Mouse (Mus musculus) hindbrain, embryonic 12.5 days (tissue): ENCODE measurements around the gene Gpr21. TPM values are rescaled to one million over a fixed set of nuclear protein-coding genes. Genes with fewer than 3 reads are reported as not detected.

Experiments
- ATAC-seq: fragments of 200-750 bp; cut with Nextera tagmentation; 2 replicates; pipeline ENCODE4 v1.8.0; 2017; ENCODE audit warnings: moderate TSS enrichment; ENCODE audit not compliant: low FRiP score
- H3K27ac ChIP-seq: fragments of 300-500 bp; sonication (generic); 2 replicates; pipeline ENCODE4 v1.5.1; 2016; ENCODE audit warnings: mild to moderate bottlenecking
- H3K27me3 ChIP-seq: fragments of 300-500 bp; sonication (generic); 2 replicates; pipeline ENCODE4 v1.6.1; 2016; ENCODE audit warnings: mild to moderate bottlenecking
- H3K36me3 ChIP-seq: fragments of 300-500 bp; sonication (generic); 2 replicates; pipeline ENCODE4 v1.6.1; 2016; ENCODE audit warnings: mild to moderate bottlenecking
- H3K4me1 ChIP-seq: fragments of 300-500 bp; sonication (generic); 2 replicates; pipeline ENCODE4 v1.6.1; 2016
- H3K4me2 ChIP-seq: fragments of 300-500 bp; sonication (generic); replicated peaks from 2 replicates; pipeline ENCODE4 v1.6.1; 2016; ENCODE audit warnings: mild to moderate bottlenecking
- H3K4me3 ChIP-seq: fragments of 300-500 bp; sonication (generic); 2 replicates; pipeline ENCODE4 v1.5.1; 2016; ENCODE audit warnings: mild to moderate bottlenecking
- H3K9ac ChIP-seq: fragments of 300-500 bp; sonication (generic); 2 replicates; pipeline ENCODE4 v1.6.1; 2016; ENCODE audit warnings: mild to moderate bottlenecking, moderate library complexity
- H3K9me3 ChIP-seq: fragments of 300-500 bp; sonication (generic); replicated peaks from 2 replicates; pipeline ENCODE4 v1.6.1; 2016; ENCODE audit warnings: mild to moderate bottlenecking
- WGBS: fragments of 180-500 bp; shearing (Covaris S2); methylation state at CpG from one replicate; pipeline ENCODE4 v1.1.7; 2016; 5-methylcytosine and 5-hydroxymethylcytosine counted together
- polyA plus RNA-seq: library from polyadenylated mRNA; unstranded; fragments of >200 nt; fragmentation: Nextera tagmentation; extraction: Ambion mirVana; gene quantifications from 2 replicates; pipeline ENCODE4 v1.2.1, GENCODE M21; 2016

Gpr21 gene
- polyA plus RNA-seq, 1 experiment from 2014 or later, result 6.1 TPM

- no peak overlapping the region for H3K4me3 ChIP-seq
- 92% methylated on average over 1 of the region's 1 CpGs for WGBS
- H3K27ac ChIP-seq, result no peak overlapping the region
- H3K4me2 ChIP-seq, result no peak overlapping the region
- peaks cover 15% of the 10 kb centered on the region for H3K4me1 ChIP-seq
- ATAC-seq, result no peak
- peaks cover 10% of the 10 kb centered on the region for H3K36me3 ChIP-seq
- no peaks in the 10 kb centered on the region for H3K9me3 ChIP-seq
- H3K27me3 ChIP-seq, result no peaks in the 10 kb centered on the region
- no peak overlapping the region for H3K9ac ChIP-seq
Measured at GRCm38 (mm10) chr2:37519286-37519640, 3.1 kb downstream of the Gpr21 start.

GRCm38 (mm10) chr2:37527587-37527986, 11.5 kb downstream of the Gpr21 start:
- Histone ChIP-seq H3K27ac (no peak overlapping the region), H3K9ac (no peak overlapping the region), H3K36me3 (no peaks in the 10 kb centered on the region), H3K4me2 (no peak overlapping the region), H3K27me3 (no peaks in the 10 kb centered on the region), H3K9me3 (no peaks in the 10 kb centered on the region), H3K4me1 (no peaks in the 10 kb centered on the region), H3K4me3 (no peak overlapping the region)
- no peak for ATAC-seq

- Histone ChIP-seq H3K9me3 (no peaks in the 10 kb centered on the region), H3K4me1 (no peaks in the 10 kb centered on the region), H3K27ac (no peak overlapping the region), H3K27me3 (no peaks in the 10 kb centered on the region), H3K4me3 (no peak overlapping the region), H3K36me3 (peaks cover 4% of the 10 kb centered on the region; the same call in 1 of the 2 replicates), H3K4me2 (no peak overlapping the region), H3K9ac (no peak overlapping the region)
- ATAC-seq, result no peak
- 97% methylated on average over 2 of the region's 2 CpGs for WGBS
Measured at GRCm38 (mm10) chr2:37529397-37529796, 13.3 kb downstream of the Gpr21 start.

GRCm38 (mm10) chr2:37530766-37531165, 14.6 kb downstream of the Gpr21 start:
- Histone ChIP-seq H3K9ac (no peak overlapping the region), H3K4me1 (no peaks in the 10 kb centered on the region), H3K27ac (no peak overlapping the region), H3K36me3 (peaks cover 7% of the 10 kb centered on the region), H3K4me2 (no peak overlapping the region), H3K4me3 (no peak overlapping the region), H3K9me3 (no peaks in the 10 kb centered on the region), H3K27me3 (no peaks in the 10 kb centered on the region)
- WGBS, result 88% methylated on average over 1 of the region's 1 CpGs
- no peak for ATAC-seq

GRCm38 (mm10) chr2:37531639-37532038, 15.5 kb downstream of the Gpr21 start:
- Histone ChIP-seq H3K9ac (no peak overlapping the region), H3K9me3 (no peaks in the 10 kb centered on the region), H3K4me1 (no peaks in the 10 kb centered on the region), H3K4me3 (no peak overlapping the region), H3K27me3 (no peaks in the 10 kb centered on the region), H3K36me3 (peaks cover 7% of the 10 kb centered on the region), H3K27ac (no peak overlapping the region), H3K4me2 (no peak overlapping the region)
- WGBS, result 88% methylated on average over 3 of the region's 3 CpGs
- no peak for ATAC-seq

- Histone ChIP-seq H3K9ac (no peak overlapping the region), H3K27me3 (no peaks in the 10 kb centered on the region), H3K4me3 (no peak overlapping the region), H3K4me1 (no peaks in the 10 kb centered on the region), H3K4me2 (no peak overlapping the region), H3K36me3 (peaks cover 49% of the 10 kb centered on the region), H3K27ac (no peak overlapping the region), H3K9me3 (no peaks in the 10 kb centered on the region)
- 87% methylated on average over 1 of the region's 1 CpGs for WGBS
- no peak for ATAC-seq
Measured at GRCm38 (mm10) chr2:37549346-37550012, 33.3 kb downstream of the Gpr21 start.

GRCm38 (mm10) chr2:37556366-37556765, 40.2 kb downstream of the Gpr21 start:
- H3K27ac ChIP-seq, result no peak overlapping the region
- H3K9ac ChIP-seq, result no peak overlapping the region
- ATAC-seq, result no peak
- peaks cover 80% of the 10 kb centered on the region for H3K36me3 ChIP-seq
- H3K9me3 ChIP-seq, result no peaks in the 10 kb centered on the region
- no peak overlapping the region for H3K4me3 ChIP-seq
- no peaks in the 10 kb centered on the region for H3K27me3 ChIP-seq
- no peak overlapping the region for H3K4me2 ChIP-seq
- H3K4me1 ChIP-seq, result no peaks in the 10 kb centered on the region
- 54% methylated on average over 2 of the region's 2 CpGs for WGBS

GRCm38 (mm10) chr2:37565579-37565978, 49.4 kb downstream of the Gpr21 start:
- no peak overlapping the region for H3K4me3 ChIP-seq
- 78% methylated on average over 2 of the region's 2 CpGs for WGBS
- H3K4me1 ChIP-seq, result no peaks in the 10 kb centered on the region
- ATAC-seq, result no peak
- no peak overlapping the region for H3K27ac ChIP-seq
- no peak overlapping the region for H3K4me2 ChIP-seq
- no peak overlapping the region for H3K9ac ChIP-seq
- no peaks in the 10 kb centered on the region for H3K27me3 ChIP-seq
- H3K9me3 ChIP-seq, result no peaks in the 10 kb centered on the region
- peaks cover 73% of the 10 kb centered on the region for H3K36me3 ChIP-seq

GRCm38 (mm10) chr2:37566035-37566434, 49.9 kb downstream of the Gpr21 start:
- no peaks in the 10 kb centered on the region for H3K9me3 ChIP-seq

GRCm38 (mm10) chr2:37569888-37570287, 53.8 kb downstream of the Gpr21 start:
- Histone ChIP-seq H3K36me3 (peaks cover 41% of the 10 kb centered on the region), H3K9me3 (no peaks in the 10 kb centered on the region), H3K4me3 (no peak overlapping the region), H3K4me1 (no peaks in the 10 kb centered on the region), H3K27me3 (no peaks in the 10 kb centered on the region), H3K9ac (no peak overlapping the region), H3K27ac (no peak overlapping the region), H3K4me2 (no peak overlapping the region)
- 92% methylated on average over 5 of the region's 5 CpGs for WGBS
- no peak for ATAC-seq

More at GRCm38 (mm10) chr2:37566035-37566434, 49.9 kb downstream of the Gpr21 start:
- Histone ChIP-seq H3K4me1 (no peaks in the 10 kb centered on the region), H3K27me3 (no peaks in the 10 kb centered on the region), H3K4me3 (no peak overlapping the region), H3K36me3 (peaks cover 68% of the 10 kb centered on the region), H3K4me2 (no peak overlapping the region), H3K9ac (no peak overlapping the region), H3K27ac (no peak overlapping the region)
- ATAC-seq, result no peak
- 81% methylated on average over 1 of the region's 1 CpGs for WGBS

Other genes starting within 250 kb of the Gpr21 start
- not detected in 2 replicates for gene Olfr368, start 189.8 kb upstream of the Gpr21 start, polyA plus RNA-seq
- gene Pdcl, start 157.0 kb upstream of the Gpr21 start, polyA plus RNA-seq, result 73.3 and 81.1 TPM in 2 replicates
- 34.2 and 35.0 TPM in 2 replicates for gene Rc3h2, start 93.4 kb upstream of the Gpr21 start, polyA plus RNA-seq
- 12.1 and 12.2 TPM in 2 replicates for gene Zbtb26, start 73.2 kb upstream of the Gpr21 start, polyA plus RNA-seq
- gene Zbtb6, start 73.2 kb upstream of the Gpr21 start, polyA plus RNA-seq, result 11.0 and 11.8 TPM in 2 replicates
- gene Rabgap1, start 73.1 kb upstream of the Gpr21 start, polyA plus RNA-seq, result 66.8 and 70.0 TPM in 2 replicates
- gene Strbp, start 187.5 kb downstream of the Gpr21 start, polyA plus RNA-seq, result 102 and 107 TPM in 2 replicates